Mouse (Mus musculus) adrenal gland, adult 8-10 months (tissue): ENCODE data around the gene Zc3h12b. TPM values are rescaled to one million over a fixed set of nuclear protein-coding genes. Genes with fewer than 3 reads are reported as not detected.
"Not testable (repeated sequence)": the region's sequence is repeated elsewhere in the genome, so short reads cannot be mapped to it uniquely, and the experiment has no call there.

ENCODE experiments used
- DNase-seq: peaks from one replicate; pipeline ENCODE4 v3.0.0; 2022
- total RNA-seq, 4 experiments: library from RNA; stranded (reverse); gene quantifications; 2 replicates each; pipeline ENCODE4 v1.2.4; 2022

Zc3h12b gene
- total RNA-seq, result 1 to 10 TPM; 3.4 to 6.5 (median 5.6) TPM

DNA sequence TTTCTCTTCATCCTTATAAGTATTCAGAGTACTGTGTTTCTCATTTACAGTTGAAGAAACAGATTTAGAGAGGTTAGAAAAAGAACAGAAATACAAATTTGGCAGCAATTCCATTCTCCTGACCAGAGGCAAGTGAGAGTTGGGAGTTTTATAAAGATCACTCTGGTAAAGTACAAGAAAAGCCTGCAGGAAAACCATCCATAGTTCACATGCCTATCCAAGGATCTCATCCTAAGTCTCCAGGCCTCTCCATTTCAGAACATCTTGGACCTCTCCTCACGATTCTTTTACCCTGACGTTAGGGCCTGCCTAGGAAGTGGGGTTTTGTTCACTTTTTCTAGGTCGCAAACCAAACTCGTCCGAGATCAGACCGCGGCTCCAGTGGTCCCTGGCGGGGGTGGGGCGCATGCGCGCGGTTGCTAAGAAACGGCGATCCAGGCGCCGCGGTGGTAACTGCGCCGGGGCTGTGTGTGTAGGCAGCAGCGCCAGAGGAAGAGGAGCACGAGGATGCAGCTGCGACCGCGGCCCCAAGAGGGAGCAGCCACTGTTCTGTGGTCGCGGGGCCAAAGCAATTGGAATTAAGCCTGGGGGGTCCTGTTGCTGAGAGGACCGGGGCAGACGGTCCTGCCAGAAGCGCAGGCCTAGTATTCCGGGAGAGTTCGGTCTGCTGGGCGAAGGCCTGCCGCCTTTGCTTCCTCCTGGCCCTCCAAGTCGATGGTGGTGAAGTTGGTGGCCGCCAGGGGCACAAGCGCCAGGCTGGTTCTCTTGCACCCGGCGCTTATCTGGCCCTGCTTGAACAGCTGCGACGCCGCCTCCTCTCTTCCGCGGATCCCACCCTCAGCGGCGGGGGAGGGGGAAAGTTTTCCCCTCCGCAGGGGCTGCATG is at the start of gene Zc3h12b:
Zc3h12b (plus strand) TSS at position 452 of the 885 bp plus-strand sequence.
- DNase-seq, result peak; percentile 18

DNA sequence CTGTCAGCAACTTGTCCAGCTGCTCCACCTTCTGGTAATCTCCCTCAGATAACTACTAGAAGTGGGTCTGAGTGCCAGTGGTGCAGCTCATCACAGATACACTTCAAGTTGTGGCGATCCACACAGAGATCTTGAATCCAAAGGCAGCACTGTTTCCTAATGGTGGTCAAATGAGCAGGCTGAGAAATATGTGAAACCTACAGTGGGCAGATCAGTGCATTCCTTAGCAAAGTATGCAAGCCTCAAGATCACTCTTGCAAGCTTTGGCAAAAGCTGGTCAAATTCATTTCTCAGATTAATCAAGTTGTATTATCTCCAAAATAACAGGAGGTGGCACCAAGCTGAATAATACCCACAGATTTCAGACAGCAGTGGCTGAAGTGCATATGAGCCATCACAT is 29.3 kb upstream of the Zc3h12b start:
- no peak for DNase-seq

GRCm38 (mm10) chrX:95687119-95687518 is 24.4 kb upstream of the Zc3h12b start:
- DNase-seq, result no peak

DNA sequence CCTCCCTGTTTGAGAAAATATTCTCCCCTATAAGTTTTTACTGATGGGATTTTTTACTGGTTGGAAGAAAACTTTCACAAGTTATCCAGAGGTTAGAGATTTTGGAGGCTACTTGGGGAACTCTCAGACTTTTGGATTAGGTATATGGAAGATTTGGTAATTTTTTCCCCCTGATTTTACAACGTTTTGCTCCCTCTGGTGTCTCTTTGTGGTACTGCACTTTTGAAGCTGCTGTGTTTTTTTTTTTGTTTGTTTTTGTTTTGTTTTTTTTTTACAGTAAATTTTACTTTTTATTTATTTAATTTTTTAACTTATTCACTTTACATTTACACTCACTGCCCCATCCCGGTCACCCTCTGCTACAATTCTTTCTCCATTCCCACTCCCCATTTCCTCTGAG is 26.8 kb downstream of the Zc3h12b start:
- no peak for DNase-seq

GRCm38 (mm10) chrX:95795881-95796280 is 84.4 kb downstream of the Zc3h12b start:
- no peak for DNase-seq

DNA sequence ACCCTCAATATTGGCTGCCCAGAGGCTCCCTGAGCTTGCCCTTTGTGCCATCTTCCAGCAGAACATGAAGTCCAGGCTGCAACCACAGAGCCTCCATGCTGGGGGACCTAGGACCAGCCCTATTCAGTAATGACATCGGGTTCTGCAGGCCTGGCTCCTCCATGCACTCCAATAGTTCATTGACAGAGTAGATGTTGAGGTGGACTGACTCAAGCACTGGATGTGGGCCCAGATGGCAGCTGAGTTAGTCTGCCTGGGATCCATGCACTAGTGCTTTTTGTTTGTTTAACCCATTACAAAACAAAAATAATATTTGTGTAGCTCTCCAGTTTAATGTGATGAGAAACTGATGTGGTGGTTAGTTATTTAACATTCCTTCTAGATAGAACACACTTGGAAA is 90.3 kb downstream of the Zc3h12b start:
- DNase-seq, result no peak

DNA sequence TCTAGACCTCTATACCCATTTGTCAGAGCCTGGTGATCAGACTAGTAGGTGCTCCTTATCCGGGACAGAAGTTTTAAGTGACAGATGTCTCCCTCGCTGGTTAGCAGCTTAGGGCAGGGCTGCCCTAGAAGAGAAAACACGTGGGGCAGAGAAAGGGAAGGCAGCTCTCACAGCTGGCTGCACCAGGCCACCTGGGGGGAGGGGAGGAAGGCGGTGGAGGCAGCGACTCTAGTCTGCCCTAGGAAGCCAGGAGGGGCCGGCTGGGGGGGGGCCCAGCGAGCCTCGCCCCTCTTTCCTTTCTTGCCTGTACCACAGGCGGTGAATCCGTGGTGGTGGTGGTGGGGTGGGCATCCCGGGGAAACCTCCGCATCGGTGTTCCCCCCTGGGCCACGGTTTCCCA is 141.3 kb downstream of the Zc3h12b start:
- DNase-seq, result no peak

DNA sequence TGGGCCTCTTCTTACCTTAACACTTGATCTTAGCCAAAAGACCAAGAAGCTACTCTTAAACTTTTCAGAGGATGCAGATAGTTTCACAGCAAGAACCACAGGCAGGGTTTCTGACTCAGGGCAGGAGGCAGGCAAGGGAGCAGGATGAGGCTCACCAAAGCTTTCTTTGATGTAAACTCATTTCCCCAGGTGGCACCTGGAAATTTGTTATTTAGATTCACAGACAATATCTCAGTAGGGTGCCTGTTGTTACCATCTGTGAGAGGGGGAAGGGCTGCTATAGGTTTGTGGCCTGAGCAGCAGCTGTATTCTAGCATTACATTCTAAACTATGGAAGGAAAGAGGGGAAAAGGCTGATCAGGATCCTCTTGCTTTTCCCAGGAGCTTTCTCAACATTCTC is 169.6 kb downstream of the Zc3h12b start:
- no peak for DNase-seq

DNA sequence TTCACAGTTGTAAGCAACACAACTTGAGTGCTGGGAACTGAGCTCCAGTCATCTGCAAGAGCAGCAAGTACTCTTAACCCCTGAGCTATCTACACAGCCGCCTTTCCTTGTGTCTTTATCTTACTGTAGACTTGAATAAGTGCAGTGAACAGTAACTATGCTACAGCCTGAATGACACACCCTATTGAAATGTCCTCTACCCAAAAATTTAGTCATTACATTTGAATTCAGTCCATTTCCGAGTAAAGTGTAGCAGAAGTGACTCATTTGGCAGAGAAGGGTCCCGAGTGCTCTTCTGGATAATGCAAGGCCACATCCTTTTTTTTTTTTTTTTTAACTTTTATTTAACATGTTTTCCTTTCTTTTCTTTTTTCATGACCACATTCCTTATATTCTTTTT is 191.2 kb downstream of the Zc3h12b start:
- no peak for DNase-seq

GRCm38 (mm10) chrX:95935481-95935880 is 224.0 kb downstream of the Zc3h12b start:
- no peak for DNase-seq

- no peak for DNase-seq
These were observed 234.0 kb downstream of the Zc3h12b start for GRCm38 (mm10) chrX:95945496-95945895.

DNA sequence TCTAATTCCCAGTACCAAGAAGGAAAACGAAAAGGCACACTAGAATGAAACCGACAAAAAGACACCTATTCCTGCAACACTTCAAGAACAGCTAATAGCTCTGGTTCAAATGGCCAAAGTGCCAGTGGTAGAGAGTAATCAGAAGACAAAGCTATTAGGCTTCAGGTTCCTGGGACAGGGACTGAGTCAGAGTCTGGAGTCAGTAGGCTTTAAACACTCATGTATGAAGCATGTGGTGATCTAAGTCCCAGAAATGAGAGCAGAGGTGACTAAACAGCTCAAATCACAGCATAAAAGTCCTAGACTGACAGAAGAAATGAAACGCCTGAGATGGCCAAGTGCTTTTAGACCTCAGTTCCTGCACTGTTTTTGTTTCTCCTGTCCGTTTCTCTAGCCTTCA is 236.7 kb downstream of the Zc3h12b start:
- no peak for DNase-seq

DNA sequence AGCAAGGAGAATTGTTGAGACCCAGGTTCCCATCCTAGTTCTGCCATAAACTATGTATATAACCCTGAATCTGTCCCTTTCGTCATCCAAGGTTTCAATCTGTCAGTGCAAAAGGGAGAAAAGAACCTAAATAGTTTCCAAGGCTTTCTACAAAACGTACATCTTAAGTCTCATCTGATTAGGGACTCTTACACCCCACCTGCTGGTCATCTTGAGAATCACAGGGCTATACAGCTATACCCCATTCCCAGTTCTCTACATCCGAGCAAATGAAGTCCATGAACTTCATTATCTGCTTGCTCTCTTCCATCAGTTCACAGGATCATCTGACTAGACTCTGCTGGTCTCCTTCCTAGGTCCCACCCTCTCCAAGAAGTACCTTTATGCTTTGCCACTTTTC is 239.3 kb downstream of the Zc3h12b start:
- DNase-seq, result no peak

- peak; percentile 90 for DNase-seq
These were observed 245.2 kb downstream of the Zc3h12b start, which contains the start of gene Las1l for GRCm38 (mm10) chrX:95956497-95957293. Gene Las1l (minus strand): TSS chrX:95956962.

- not testable (repeated sequence) for DNase-seq
These were observed 246.0 kb downstream of the Zc3h12b start for GRCm38 (mm10) chrX:95957461-95957860.

GRCm38 (mm10) chrX:95963366-95963765 is 251.9 kb downstream of the Zc3h12b start:
- no peak for DNase-seq

- DNase-seq, result no peak
These were observed 253.6 kb downstream of the Zc3h12b start for GRCm38 (mm10) chrX:95965036-95965435.

- no peak for DNase-seq
These were observed 256.5 kb downstream of the Zc3h12b start for GRCm38 (mm10) chrX:95967847-95968593.

DNA sequence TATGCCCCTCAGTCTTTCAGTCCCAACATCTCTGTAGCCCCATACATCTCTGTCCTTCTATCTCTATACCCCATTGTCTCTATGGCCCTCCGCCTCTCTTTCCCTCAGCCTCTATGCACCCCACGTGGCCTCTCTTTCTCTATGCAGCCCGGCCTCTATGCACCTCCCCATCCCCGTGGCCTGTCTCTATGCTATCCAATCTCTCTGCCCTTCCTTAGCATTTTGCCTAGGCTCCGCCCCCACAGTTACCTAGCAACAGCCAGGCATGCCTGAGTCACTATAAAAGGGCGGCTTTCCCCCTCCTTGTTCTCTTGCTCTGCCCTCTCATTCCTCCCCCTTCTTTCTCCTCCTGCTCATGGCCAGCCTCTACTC is 257.1 kb downstream of the Zc3h12b start:
- DNase-seq, result peak; percentile 86

DNA sequence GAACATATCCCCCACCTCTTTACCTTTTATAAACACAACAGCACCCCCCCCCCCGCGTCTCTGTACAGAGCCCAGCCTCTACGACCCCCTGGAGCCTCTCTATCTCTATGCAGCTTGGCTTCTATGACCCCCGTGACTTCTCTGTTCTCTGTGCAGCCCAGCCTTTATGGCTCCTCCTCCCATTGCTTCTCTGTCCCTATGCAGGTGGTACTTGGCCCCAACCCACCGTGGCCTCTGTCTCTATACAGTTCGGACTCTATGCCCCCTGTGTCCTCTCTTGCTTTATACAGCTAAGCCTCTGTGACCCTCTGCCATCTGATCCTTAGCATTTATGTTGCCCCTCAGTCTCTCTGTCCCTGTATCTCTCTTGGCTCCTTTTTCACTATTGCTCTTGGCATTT is 257.6 kb downstream of the Zc3h12b start:
- DNase-seq, result no peak

DNA sequence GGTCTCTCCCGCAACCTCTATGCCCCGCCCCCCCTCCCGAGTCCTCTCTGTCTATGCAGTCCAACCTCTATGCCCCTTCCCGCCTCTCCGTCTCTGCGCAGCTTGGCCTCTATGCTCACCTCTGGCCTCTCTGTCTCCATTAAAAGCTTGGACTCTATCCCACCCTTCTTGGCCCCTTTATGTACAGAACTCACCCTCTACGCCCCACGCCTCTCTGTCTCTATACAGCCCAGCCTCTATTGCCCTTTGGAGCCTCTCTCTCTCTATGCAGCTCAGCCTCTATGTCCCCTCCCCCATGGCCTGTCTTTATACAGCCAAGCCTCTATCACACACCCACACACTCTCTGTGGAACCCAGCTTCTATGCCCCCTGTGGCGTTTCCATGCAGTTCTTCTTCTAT is 258.5 kb downstream of the Zc3h12b start:
- DNase-seq, result no peak
